1 mouse cellular context compared by ENCODE assay signal in genomic region chr13:29982400-29982799, GRCm38 (mm10).
TF ChIP-seq lines count a peak whose summit lies in the region.

No protein-coding gene starts in this region.

TF ChIP-seq in MEL, 35 proteins besides CTCF, POLR2A, EP300 and RAD21 (continued from another document):
- 0 out of 2 replicates have a peak, but pooled peaks have one; percentile 27 for TF ChIP-seq MXI1 (IDR thresholded peaks at IDR 0.05; ENCODE audit: low read depth, low read length)
- TF ChIP-seq TAL1 (IDR thresholded peaks at IDR 0.05; ENCODE audit: low read length) = peak; percentile 31; the same call in 1 of the 2 replicates
- no peak for TF ChIP-seq MAX (IDR thresholded peaks at IDR 0.05; ENCODE audit: low read length)
